In genomic region chr2:136891951-136892371, GRCm38 (mm10) we compare ENCODE assay signal across 8 mouse cellular contexts. TPM values are rescaled to one million over a fixed set of nuclear protein-coding genes. Genes with fewer than 3 reads are reported as not detected.
DNase-seq lines count a peak whose midpoint lies in the region; ATAC-seq lines count a peak whose summit lies in the region.

No protein-coding gene starts in this region.

- WGBS in hindbrain, embryonic 14.5 days = under 1% methylated on average over 23 of the region's 23 CpGs

- H3K4me2 ChIP-seq in hindbrain, embryonic 14.5 days (replicated peaks) = peak overlapping the region; percentile 63

- no peaks in the 10 kb centered on the region for H3K36me3 ChIP-seq in hindbrain, embryonic 14.5 days (replicated peaks; ENCODE audit: control insufficient read depth, insufficient read depth)

- no peaks in the 10 kb centered on the region for H3K27me3 ChIP-seq in hindbrain, embryonic 14.5 days (ENCODE audit: control insufficient read depth, insufficient read depth, low read length)

- no peaks in the 10 kb centered on the region for H3K9me3 ChIP-seq in hindbrain, embryonic 14.5 days (ENCODE audit: control insufficient read depth, low read length)

- H3K9ac ChIP-seq in hindbrain, embryonic 14.5 days = peak overlapping the region; percentile 67

- peak overlapping the region; percentile 96 for H3K27ac ChIP-seq in hindbrain, embryonic 14.5 days

- peak overlapping the region; percentile 54 for H3K4me3 ChIP-seq in hindbrain, embryonic 14.5 days (replicated peaks; ENCODE audit: low read length)

- peaks cover 14% of the 10 kb centered on the region for H3K4me1 ChIP-seq in hindbrain, embryonic 14.5 days (replicated peaks; ENCODE audit: control insufficient read depth, insufficient read depth, low read length)

- ATAC-seq in hindbrain, embryonic 14.5 days (ENCODE audit: low FRiP score) = peak; percentile 84

- DNase-seq in R1 (ENCODE audit: low read depth, low spot score) = peak; percentile 97
- DNase-seq in cerebellum, postnatal 25 days = peak; percentile 96
- DNase-seq in frontal cortex, postnatal 25 days (ENCODE audit: low spot score in 2 of 2) = peak; percentile 93 to 96
- DNase-seq in hindbrain, embryonic 14.5 days (ENCODE audit: low spot score) = peak; percentile 97
- peak; percentile 97 for DNase-seq in layer of hippocampus, postnatal 36 days
- peak; percentile 99 for DNase-seq in lung, postnatal 36 days
- peak; percentile 99 for DNase-seq in retina, postnatal 1 day
- DNase-seq in urinary bladder, adult 18-20 months (ENCODE audit: low spot score in 2 of 2) = peak; percentile 95 to 96

RNA-seq across cellular contexts. Expression of gene AL731706.1, which starts 0.8 kb away (rescaled TPM):
- 23.5 and 24.0 TPM in 2 replicates for polyA plus RNA-seq in hindbrain, embryonic 14.5 days (2014; fragmentation: Nextera tagmentation; extraction: Ambion mirVana)
- total RNA-seq in layer of hippocampus, postnatal 36 days (2021) = 10 to 100 TPM; 17.3 to 18.3 TPM

RNA-seq across cellular contexts. Expression of gene Mkks, which starts 0.8 kb away (rescaled TPM):
- 11.7 and 16.5 TPM in 2 replicates for polyA plus RNA-seq in hindbrain, embryonic 14.5 days (2014; fragmentation: Nextera tagmentation; extraction: Ambion mirVana)
- 10 to 100 TPM; 25.7 to 28.5 TPM for total RNA-seq in layer of hippocampus, postnatal 36 days (2021)

RNA-seq across cellular contexts. Expression of gene Slx4ip, which starts 0.9 kb away (rescaled TPM):
- 13.0 and 13.7 TPM in 2 replicates for polyA plus RNA-seq in hindbrain, embryonic 14.5 days (2014; fragmentation: Nextera tagmentation; extraction: Ambion mirVana)
- 1 to 10 TPM; 7.9 to 8.2 TPM for total RNA-seq in layer of hippocampus, postnatal 36 days (2021)

RNA-seq across cellular contexts. Expression of gene AL731706.2, which starts 6.5 kb away (rescaled TPM):
- polyA plus RNA-seq in hindbrain, embryonic 14.5 days (2014; fragmentation: Nextera tagmentation; extraction: Ambion mirVana) = 23.4 and 24.4 TPM in 2 replicates
- total RNA-seq in layer of hippocampus, postnatal 36 days (2021) = 10 to 100 TPM; 17.3 to 29.0 TPM

Comparison
In these comparisons a context has a peak if more than half of its experiments do, and no peak if none do; other contexts are left out.
1. Peak in every context shown above with its lines: DNase-seq, ATAC-seq, H3K4me3 ChIP-seq and H3K27ac ChIP-seq.